Mouse (Mus musculus): Measurements from ENCODE around the gene Gorasp1.

The Gorasp1 gene

GRCm38 (mm10) chr9:119937005-119937773 is at the start of gene Gorasp1, which contains the start of gene Ttc21a:
Gene Gorasp1 (minus strand): TSS chr9:119937565.
Gene Ttc21a (plus strand): TSS chr9:119937606.
- DNase-seq: peak; percentile 95 to 97

GRCm38 (mm10) chr9:119985881-119986574 is 48.7 kb upstream of the Gorasp1 start:
- DNase-seq: no peak

DNA sequence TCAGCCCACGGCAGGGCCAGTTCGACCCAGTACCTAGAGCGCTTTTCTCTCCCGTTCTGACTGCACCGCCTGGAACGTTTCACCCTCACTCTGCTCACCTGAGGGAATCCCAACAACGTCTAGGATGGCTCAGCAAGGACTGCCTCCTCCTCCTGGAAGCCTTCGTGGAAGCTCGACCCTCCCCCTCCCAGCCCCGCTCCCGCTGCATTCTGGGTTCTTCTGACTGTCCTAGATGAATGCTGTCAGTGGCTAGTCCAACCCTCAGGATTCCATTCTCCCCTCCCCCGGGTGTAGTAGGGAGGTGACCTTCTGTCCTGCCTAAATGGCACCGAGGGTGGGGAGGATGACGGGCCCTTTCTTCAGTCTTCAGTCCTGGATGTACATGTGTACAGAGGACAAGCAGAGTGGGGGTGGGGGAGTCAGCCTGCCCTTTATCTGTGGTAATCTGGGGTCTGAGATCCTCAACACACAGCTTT is 47.2 kb upstream of the Gorasp1 start, which contains the start of gene Csrnp1:
Gene Csrnp1 (minus strand): TSS at position 123 of the 476 bp plus-strand sequence.
- DNase-seq: no peak

- peak; percentile 86 to 94 for DNase-seq
Observed at GRCm38 (mm10) chr9:119983585-119984535, 46.5 kb upstream of the Gorasp1 start.

GRCm38 (mm10) chr9:119982956-119983551 is 45.7 kb upstream of the Gorasp1 start:
- DNase-seq: peak; percentile 43 to 60

DNA sequence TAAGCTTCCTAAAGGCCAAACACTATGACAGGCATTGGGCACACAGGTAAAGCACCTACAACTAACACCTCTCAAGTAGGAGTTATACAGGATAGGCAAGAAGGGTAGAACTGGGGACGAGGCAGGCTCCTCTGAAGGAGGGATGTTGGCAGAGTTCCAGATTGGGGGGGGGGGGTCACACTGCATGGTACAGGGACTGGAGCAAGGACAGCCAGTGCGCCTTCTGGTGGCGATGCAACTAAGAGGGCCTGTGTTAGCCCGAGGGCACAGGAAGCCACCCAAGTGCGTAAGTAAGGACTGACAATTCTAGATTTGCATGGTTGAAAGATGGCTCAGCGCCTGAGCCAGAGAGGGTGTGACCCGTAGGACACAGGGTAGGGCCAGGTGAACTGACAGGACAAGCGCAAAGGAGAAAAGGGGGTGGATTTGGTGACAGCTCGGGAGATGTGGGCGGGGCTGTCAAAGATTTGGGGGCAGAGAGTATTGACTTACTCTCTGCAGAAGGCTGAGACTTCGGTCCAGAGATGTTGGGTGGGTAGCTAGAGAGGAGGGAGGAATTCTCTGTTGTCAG is 45.0 kb upstream of the Gorasp1 start:
- DNase-seq: peak; percentile 52 to 72

DNA sequence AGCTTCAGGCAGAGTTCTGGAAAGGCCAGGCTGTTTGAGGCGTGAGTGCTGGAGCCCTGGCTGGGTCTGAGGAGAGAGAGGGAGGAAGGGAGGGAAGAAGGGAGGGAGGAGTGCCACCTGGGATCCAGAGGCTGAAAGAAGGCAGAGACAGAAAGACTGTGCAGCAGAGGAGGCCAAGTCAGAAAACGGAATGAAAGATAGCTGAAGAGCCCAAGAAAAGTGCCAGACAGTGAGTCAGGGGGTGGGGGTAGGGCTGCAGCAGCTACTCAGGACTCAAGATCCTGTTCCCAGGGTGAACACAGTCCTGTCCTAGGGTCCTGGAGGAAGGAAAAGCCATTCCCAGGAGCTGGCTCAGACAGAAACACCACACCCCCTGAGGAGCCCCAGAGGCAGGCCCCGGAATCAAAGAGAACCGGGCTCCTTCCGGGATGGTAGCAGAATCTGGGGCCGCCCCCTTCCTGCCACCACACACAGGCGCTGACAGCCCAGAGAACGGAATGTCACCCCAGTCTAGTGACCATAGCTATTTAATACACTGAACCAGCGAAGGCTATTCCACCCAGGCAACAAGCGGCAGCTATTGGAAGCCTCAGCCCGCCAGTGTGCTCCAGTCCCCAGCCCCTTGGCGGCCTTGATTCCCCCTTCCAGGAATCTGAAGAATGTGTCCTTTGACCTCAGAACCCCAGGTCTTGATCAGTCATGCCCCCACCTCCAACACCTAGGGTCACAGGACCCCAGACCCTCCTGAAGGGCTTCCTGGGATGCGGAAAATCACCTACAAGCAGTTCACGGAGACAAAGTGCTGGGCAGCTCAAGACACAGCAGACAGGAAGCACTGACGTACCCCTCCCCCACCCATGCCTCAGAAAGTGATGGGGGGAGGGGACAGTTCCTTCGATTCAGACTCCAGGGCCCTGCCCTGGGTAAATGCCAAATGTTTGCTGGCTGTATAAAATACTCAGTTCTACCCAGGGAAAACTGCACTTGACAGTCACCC is 44.1 kb upstream of the Gorasp1 start:
- peak; percentile 32 to 45 for DNase-seq

- peak in 1 of 2 experiments; percentile 16 for DNase-seq
Observed at GRCm38 (mm10) chr9:119980770-119981182, 43.4 kb upstream of the Gorasp1 start.

GRCm38 (mm10) chr9:119979749-119980148 is 42.4 kb upstream of the Gorasp1 start:
- peak in 1 of 2 experiments; percentile 47 for DNase-seq

- peak; percentile 52 to 57 for DNase-seq
Observed at GRCm38 (mm10) chr9:119978811-119979441, 41.6 kb upstream of the Gorasp1 start.

GRCm38 (mm10) chr9:119978151-119978810 is 40.9 kb upstream of the Gorasp1 start:
- DNase-seq: peak; percentile 40 to 51

GRCm38 (mm10) chr9:119977557-119978060 is 40.2 kb upstream of the Gorasp1 start:
- peak; percentile 35 to 46 for DNase-seq

DNA sequence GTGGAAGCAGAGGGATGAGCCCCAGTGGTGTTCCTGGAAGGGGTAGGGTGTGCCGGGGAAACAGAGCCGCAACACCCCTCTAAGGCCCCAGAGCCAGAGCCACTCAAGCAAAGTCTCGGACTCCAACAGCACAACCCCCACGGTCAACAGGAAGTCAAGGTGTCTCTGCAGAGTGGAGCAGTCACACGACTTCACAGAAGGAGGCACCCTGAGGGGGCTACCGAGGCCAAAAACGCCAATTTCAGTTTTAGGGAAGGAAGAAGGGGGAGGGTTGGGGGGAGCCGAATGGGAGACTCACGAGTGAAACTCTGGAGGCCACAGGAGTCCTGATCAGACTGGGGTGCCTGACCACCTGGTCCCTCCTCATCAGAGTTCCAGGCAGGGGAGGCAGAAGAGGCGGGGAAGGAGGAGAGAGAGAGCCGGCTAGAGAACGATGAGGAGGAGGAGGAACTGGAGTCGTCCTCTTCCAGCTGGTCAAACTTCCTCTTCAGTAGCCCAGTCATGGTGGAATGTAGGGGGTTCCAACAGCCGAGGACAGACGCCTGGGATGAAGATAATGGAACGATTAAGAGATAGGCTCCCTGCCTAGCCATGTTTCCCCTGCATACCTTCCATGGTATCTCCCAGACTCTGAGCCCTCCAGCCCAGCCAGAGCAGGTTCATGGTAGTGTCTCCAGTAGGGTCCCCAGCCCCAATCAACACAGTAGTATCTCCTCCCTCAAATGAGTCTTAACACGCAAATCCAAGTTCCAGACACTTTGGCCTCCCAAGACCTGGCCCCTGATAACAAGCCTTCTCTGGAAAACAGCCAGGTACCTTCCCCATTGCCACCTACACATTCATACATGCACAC is 39.6 kb upstream of the Gorasp1 start:
- DNase-seq: peak in 1 of 2 experiments; percentile 28

- DNase-seq: no peak
Observed at GRCm38 (mm10) chr9:119975286-119975685, 37.9 kb upstream of the Gorasp1 start.

DNA sequence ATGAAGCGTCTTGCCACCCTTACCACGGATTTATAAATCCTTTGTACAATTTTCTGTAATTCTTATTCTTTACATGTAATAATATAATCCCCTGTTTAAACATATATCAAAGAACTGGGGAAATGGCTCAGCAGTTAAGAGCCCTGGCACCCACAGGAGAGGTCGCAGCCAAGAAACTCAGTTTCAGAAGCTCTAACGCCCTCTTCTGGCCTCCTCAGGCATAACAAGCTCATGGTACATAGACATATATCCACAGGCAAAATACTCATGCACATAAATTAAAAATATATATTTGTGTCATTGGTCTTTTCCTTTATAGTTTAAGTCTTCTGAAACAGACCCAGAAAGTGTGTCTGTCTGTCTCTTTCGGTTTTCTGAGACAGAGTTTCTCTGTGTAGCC is 37.2 kb upstream of the Gorasp1 start:
- no peak for DNase-seq

GRCm38 (mm10) chr9:119973869-119974520 is 36.6 kb upstream of the Gorasp1 start:
- peak; percentile 41 to 54 for DNase-seq

GRCm38 (mm10) chr9:119973281-119973680 is 35.9 kb upstream of the Gorasp1 start:
- peak in 1 of 2 experiments; percentile 48 for DNase-seq

Measured in cerebellum, postnatal 25 days (tissue).